Mouse (Mus musculus): ENCODE data around the gene Cdc42ep2.
"Not testable (repeated sequence)": the region's sequence is repeated elsewhere in the genome, so short reads cannot be mapped to it uniquely, and the experiment has no call there.

Gene Cdc42ep2

DNA sequence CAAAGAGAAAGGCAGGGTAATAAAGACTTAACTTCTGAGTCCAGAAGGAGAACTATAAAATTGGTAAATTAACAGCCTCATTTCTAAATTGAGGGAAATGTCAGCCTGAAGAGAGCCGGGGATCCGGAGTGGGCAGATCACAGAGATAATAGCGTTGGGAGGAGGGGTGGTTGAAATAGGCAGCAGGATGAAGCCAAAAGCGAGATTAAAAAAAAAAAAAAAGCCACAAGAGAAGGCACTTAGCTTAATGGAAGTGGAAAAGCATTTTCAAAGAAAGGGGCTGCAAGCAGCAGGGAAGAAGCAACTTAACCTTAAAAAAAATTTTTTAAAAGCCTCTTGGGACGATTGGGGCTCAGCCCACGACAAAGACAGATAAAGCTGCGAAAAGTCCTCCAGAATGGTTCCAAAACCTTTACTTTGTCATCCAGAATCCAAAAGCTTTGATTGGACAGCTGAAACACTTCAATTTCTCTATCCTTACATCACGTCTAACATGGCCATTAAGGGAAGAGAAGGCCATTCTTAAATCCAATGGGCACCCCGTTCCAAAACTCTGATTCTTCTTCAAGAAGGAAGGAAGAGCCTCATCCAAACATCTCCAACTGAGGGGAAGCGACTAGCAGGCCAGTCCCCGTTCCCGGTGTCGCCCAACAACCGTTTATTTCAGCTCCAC lies 13.1 kb downstream of the Cdc42ep2 start:
- DNase-seq: no peak

- no peak for DNase-seq
These were observed 14.4 kb downstream of the Cdc42ep2 start for GRCm38 (mm10) chr19:5910221-5910620.

DNA sequence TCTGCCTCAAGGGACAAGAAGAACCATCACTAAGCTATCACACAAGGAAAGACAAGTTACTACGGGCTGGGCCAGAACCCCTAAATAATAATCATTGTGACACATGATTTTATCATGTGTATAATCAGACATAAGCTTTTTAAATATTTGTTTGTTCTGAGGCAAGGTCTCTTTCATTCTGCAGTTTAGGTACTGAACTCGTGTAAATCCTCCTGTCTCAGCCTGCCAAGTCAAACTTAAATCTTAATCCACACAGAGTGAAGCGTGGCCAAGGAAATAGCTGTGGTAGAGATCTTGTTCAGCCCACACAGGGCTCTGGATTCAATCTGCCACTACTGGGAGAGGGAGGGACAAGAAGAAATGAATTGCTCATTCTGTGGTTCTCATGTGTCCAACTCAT lies 17.3 kb downstream of the Cdc42ep2 start:
- DNase-seq: no peak

DNA sequence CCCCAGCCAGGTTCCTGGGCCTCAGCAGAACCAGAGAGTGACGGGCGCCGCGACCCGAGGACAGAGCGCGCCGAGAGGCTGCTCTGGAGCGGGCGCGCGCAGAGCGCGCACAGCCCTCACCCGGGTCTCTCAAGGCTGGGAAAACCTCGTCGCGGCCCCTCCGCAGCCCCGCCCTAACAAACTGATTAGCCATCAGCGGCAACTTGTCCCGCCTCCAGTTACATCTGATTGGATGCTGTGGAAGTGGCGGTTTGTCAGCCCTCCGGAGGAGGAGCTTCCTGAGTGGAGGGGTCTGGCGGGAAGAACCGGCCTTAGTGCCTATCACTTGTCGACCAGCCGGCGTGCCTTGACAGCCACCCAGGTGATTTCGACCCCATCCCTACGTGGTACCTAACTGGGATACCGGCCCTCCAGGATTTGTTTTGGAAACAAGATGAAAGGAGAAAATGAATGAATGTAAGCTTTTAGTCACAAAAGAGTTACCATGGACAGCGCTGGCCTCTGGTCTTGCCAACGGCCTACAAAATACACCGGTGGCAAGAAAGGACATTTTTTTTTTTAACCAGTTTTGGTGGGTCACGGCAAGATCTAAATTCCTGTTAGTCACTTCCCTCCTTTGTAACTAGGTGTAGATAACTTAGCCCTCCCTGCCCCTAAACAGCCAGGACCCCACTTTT lies 30.5 kb downstream of the Cdc42ep2 start, which contains the start of gene Tigd3:
Gene Tigd3 (minus strand): TSS at position 148 of the 677 bp plus-strand sequence.
- peak; percentile 94 for DNase-seq

DNA sequence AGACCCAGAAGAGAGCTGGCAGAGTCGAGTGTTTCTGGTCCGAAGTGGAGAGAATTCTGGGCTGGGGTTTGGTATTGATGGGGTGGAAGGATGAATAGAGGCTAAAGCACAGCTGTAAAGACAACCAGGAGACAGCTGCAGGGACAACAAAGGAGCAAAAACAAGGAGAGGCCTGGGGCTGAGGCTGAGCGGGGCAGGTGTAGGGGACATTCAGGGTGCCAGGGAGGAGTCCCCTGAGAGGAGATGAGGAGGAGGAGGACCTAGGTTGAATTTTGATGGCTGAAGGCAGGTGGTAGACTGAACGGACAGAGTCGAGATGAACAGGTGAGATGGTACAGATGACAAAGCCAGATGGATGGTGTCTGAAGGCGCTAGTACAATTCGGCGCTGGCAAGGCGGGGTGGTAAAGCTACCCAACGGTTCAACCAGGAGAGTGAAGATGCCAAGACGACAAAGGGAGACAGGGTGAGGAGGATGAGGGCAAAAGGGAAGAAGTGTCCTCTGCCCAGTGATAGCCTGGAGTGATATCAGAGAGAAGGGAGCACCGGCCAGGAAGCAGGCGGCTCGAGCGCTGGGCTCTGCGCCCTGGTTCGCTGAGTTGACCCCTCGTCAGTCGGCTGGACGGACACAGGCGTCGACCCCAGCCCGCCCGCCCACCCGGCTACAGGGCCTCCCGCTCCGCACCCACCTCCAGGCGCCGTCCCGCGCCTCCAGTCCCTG lies 31.2 kb downstream of the Cdc42ep2 start:
- no peak for DNase-seq

- DNase-seq: no peak
These were observed 31.9 kb downstream of the Cdc42ep2 start for GRCm38 (mm10) chr19:5892735-5893134.

- no peak for DNase-seq
These were observed 32.4 kb downstream of the Cdc42ep2 start for GRCm38 (mm10) chr19:5892262-5892661.

- DNase-seq: no peak
These were observed 32.9 kb downstream of the Cdc42ep2 start for GRCm38 (mm10) chr19:5891521-5892258.

DNA sequence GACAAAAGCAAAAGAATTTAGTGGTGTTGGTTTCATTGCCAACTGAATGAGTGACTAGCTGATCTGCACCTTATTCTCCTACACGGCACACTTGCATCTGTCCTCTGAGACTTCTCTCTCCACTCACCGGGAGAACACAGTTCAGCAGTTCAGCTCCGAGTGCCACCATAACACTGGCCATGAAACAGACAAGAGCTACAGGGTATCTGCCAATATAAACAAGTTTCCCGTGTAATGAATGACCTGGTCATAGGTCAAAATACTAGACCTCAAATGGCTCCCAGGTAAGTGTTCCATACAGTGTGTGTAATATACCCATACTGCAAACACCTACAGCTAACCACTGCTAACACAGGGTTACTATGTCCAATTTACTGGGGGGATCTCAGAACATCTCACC lies 35.4 kb downstream of the Cdc42ep2 start:
- no peak for DNase-seq

DNA sequence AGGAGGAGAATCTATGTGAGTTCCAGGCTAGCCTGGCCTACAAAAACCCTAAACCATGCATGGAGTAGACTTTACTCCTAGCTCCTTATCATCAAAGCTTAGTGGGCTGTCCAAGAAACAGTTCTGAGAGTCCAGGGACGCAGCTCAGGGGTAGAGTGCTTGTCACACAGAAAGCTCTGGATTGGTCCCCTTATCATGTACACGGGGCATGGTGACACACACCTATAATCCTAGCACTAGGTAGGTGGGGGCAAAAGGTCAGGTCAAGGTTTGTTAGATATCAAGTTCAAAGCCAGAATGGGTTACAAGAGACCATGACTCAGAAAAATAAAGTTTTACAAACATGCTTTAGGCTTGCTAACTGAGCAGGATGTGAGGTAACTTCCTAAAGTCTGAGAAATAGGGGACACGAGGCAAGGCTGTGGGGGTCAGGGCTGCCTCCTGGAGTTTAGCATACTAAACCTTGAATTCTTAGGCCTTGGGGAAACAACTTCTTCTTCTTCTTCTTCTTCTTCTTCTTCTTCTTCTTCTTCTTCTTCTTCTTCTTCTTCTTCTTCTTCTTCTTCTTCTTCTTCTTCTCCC lies 37.3 kb downstream of the Cdc42ep2 start:
- DNase-seq: no peak

DNA sequence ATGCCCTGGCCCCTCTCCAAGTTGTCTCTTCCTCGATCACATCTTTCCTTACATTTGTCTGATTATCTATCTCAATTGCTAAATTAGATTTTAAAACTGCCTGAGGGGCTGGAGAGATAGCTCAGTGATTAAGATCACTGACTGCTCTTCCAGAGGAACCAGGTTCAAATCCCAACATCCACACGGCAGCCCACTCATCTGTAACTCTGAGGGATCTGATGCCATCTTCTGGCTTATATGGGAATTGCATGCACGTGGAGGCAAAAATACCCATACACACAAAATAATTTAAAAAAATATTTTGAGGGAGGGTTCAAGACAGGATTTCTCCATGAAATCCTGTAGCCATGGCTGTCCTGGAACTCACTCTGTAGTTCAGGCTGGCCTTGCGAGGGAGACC lies 38.8 kb downstream of the Cdc42ep2 start:
- DNase-seq: no peak

GRCm38 (mm10) chr19:5883935-5884334 lies 40.7 kb downstream of the Cdc42ep2 start:
- DNase-seq: no peak

GRCm38 (mm10) chr19:5882079-5882478 lies 42.5 kb downstream of the Cdc42ep2 start:
- DNase-seq: not testable (repeated sequence)

DNA sequence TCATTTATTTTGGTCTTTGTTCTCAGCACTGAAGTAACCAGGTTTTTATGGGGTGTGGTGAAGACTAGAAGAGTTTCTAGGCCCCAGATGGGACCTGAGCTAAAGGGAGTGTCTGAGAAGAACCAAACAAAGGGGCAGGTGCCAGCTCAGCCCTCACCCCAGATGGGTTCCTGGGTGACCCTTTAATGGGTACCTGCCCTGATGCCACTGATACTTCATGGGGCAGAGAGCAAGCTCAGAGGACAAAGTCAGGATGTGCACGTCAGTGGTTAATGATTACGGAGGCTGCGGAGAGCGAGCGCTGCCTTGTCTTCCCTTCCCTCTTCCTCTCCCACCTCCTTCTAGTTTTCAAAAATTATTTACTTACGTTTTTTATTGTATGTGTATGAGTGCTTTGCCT lies 43.5 kb downstream of the Cdc42ep2 start:
- DNase-seq: no peak

- no peak for DNase-seq
These were observed 44.9 kb downstream of the Cdc42ep2 start for GRCm38 (mm10) chr19:5879735-5880134.

- DNase-seq: no peak
These were observed 45.7 kb downstream of the Cdc42ep2 start for GRCm38 (mm10) chr19:5878916-5879315.

DNA sequence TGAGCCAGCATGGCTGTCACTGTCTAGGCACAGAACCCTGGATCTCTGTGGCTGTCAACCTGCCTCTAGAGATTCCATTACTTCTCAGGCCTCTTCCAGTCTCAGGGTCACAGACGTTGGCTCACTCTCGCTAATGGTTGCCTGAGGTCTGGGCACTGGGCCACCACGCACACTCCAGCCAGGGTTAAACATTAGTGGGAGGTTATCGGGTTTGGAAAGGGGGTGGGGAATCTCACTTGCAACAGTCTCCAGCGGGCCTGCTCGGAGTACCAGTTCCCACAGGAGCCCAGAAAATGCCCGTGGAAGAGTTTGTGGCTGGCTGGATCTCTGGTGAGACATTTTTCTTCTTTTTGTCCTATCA lies 46.3 kb downstream of the Cdc42ep2 start:
- no peak for DNase-seq

GRCm38 (mm10) chr19:5877618-5878361 lies 46.8 kb downstream of the Cdc42ep2 start, which contains the start of gene Slc25a45:
TSS of gene Slc25a45 (plus strand) at chr19:5877808.
- DNase-seq: peak; percentile 83

DNA sequence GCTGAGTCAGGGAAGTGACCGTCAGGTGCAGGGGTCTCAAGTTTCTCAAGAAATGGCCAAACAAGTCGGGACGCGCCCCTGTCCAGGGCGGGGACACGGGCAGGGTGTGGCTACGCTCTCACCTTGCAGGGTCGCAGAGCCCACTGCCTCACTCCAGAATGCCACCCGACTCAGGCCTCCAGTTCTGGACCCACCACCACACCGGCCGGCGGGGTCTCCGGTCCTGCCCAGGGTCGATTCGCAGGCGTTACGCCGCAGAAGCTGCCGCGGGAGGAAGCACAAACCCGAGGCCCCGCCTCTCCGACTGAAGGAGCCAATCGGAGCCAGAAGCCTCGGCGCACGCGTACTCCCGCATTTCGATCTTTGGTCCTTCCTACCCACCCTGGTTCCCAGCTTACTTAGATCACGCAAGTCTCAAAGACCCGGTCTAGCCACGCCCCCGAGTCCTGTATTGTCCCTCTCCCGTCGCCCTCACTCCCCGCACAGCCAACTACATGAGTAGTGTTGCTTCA lies 49.6 kb downstream of the Cdc42ep2 start, which contains the start of gene Frmd8:
Gene Frmd8 (minus strand): TSS at position 306 of the 512 bp plus-strand sequence.
- DNase-seq: peak; percentile 94

- DNase-seq: no peak
These were observed 50.1 kb downstream of the Cdc42ep2 start for GRCm38 (mm10) chr19:5874391-5874968.

- DNase-seq: no peak
These were observed 51.6 kb downstream of the Cdc42ep2 start for GRCm38 (mm10) chr19:5872931-5873556.

All from layer of hippocampus, adult 9-11 months (tissue).